Mouse (Mus musculus): ENCODE results near the gene Cx3cr1.

GRCm38 (mm10) chr9:119926497-119926896 lies 143.2 kb downstream of the Cx3cr1 start:
- no peak for TF ChIP-seq CTCF (IDR thresholded peaks at IDR 0.05; ENCODE audit: borderline replicate concordance, insufficient read depth, low read depth, low read length)
- no peak for TF ChIP-seq POLR2A (IDR thresholded peaks at IDR 0.05; ENCODE audit: borderline replicate concordance, insufficient read depth, low read length)
